Mouse (Mus musculus) megakaryocyte, adult 5-6 weeks (primary cell): ENCODE results near the gene Rusc2. TPM values are rescaled to one million over a fixed set of nuclear protein-coding genes. Genes with fewer than 3 reads are reported as not detected.

ENCODE experiments used
- ATAC-seq: 2 replicates; pipeline ENCODE4 v1.8.0; 2016; ENCODE audit warnings: mild to moderate bottlenecking, inconsistent platforms; ENCODE audit not compliant: poor library complexity, severe bottlenecking
- total RNA-seq, 2 experiments: library from RNA; stranded (forward) in 1 of 2; stranded (reverse) in 1 of 2; fragments of 153-499, 151-499 nt in 1 of 2; fragments of 221-1000, 200-1000 nt in 1 of 2; gene quantifications; 2 replicates each; pipeline versions ENCODE4 v1.2.3 to v1.2.4; 2015 to 2017

The Rusc2 gene
- total RNA-seq, 2 experiments from 2014 or later, result 2.3 to 3.0 TPM

DNA sequence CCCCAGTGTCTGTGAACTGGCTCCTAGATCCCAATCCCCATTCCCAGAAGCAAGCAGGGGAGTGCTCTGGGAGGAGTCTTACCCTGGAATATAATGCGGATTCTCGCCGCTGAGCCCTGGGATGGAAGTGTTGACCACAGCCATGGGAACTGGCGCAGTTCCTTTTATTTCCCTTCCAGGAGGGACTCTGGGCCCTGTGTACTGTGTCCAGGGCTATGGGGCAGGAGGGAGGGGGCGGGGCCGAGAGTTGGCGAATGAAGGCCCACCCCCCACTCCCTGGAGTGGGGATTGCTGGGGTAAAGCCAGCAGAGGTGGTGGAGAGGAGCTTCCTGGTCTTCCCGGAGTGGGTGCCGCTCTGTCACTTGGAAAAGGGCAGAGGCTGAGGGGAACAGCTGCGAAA lies 47.2 kb downstream of the Rusc2 start, which contains the start of gene Fam166b:
TSS of gene Fam166b (minus strand) at position 189 of the 400 bp plus-strand sequence.
- ATAC-seq, result no peak

- peak; percentile 77 for ATAC-seq
Observed at GRCm38 (mm10) chr4:43431690-43432089, 49.9 kb downstream of the Rusc2 start.

DNA sequence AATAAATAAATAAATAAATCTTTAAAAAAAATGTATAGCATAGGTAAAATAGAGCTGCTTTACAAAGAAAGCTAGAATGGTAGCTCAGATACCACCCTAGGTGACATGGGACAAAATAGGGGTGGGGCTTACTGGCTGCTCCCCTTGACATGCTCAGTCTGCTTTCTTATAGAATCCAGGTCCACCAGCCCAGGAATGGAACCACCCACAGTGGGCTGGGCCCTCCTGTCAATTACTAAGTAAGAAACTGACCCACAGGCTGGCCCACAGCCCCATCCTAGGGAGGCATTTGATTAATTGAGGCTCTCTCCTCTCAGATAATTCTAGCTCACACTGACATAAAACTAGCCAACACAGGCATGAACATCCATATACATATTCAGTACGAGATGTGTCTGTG lies 51.1 kb downstream of the Rusc2 start:
- ATAC-seq, result no peak

DNA sequence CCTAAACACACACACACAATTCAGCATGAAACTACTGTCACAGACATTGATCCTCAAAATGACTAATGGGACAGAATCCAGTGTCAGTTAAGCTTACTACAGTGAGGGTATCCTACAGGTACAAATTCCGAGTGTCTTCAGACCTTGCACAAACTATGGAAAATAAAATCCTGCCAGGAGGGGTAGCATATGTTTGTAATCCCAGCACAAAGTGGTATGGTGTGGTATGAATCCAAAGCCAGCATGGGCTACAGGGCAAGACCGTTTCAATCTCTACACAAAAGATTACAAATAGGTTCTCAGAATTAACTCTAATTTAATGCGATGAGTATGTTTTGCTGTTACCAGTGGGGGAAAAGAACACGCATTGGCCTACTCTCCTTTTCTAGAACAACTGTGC lies 59.9 kb downstream of the Rusc2 start, which contains the start of gene Tesk1:
TSS of gene Tesk1 (plus strand) at position 301 of the 400 bp plus-strand sequence.
- no peak for ATAC-seq

GRCm38 (mm10) chr4:43442044-43442443 lies 60.3 kb downstream of the Rusc2 start:
- peak; percentile 97 for ATAC-seq

DNA sequence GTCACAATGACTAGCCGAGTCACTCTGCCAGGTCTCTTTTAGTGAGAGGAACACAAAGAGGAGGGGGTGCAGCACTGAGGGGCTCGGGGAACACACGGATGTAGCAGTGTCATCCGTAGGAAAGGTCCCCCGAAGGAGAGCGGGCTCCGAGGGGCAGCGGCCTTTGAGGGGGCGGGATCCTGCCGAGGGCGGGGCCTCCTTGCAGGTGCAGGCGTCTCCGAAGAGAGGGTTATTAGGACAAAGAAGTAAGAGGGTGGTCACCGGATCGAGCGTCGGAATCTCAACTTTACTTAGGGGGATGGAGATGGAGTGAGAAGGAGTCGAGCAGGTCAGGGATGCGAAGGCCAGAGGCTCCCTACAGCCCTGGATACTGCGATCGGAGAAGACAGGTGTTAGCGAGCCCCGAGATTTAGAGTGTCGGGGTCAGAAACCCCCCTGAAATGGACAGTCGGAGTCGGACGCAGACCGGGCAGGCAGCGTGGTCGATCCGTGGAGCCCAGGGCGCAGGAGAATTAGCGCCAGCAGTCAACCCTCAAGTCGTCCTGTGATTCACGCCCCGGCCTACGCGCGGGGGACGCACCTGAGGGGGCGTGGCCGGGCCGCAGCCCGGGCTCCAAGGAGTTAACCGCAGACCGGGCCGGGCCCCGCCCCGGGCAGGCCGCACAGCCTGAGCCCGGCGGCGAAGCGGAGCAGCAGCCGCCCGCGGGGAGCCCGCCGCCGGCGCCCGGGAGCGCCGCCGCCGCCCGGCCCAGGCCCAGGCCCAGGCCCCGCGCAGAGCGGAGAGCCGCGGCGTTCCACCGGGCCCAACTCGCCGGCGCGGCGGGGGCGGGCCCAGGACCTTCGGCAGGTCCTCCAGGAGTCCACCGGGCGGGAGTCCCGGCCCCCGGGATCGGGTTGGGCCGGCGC lies 60.9 kb downstream of the Rusc2 start:
- ATAC-seq, result peak; percentile 48

DNA sequence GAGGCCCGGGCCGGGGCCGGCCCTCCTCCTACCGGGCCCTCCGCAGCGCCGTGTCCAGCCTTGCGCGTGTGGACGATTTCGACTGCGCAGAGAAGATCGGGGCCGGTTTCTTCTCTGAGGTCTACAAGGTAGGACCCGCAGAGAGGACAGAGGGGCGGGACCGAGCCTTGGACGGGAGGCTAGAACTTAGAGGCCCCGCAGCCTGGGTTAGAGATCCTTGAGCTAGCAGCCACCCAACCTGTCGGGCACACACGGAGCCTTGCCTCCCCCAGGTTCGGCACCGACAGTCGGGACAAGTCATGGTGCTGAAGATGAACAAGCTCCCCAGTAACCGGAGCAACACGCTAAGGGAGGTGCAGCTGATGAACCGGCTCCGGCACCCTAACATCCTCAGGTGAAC lies 61.7 kb downstream of the Rusc2 start:
- no peak for ATAC-seq

DNA sequence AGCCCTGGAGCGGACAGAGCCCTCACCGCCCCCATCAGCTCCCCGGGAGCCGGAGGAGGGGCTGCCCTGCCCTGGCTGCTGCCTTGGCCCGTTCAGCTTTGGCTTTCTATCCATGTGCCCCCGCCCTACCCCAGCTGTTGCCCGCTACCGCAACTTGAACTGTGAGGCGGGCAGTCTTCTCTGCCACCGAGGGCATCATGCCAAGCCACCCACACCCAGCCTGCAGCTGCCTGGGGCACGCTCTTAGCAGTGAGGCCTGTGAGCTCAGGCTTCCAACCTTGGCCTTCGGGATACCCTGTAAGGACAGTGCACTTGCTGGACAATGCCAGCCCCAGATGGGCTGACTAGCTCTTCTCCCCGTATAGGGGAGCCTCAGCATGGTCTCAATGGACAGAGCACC lies 65.5 kb downstream of the Rusc2 start:
- ATAC-seq, result no peak

GRCm38 (mm10) chr4:43448554-43448953 lies 66.8 kb downstream of the Rusc2 start:
- no peak for ATAC-seq

DNA sequence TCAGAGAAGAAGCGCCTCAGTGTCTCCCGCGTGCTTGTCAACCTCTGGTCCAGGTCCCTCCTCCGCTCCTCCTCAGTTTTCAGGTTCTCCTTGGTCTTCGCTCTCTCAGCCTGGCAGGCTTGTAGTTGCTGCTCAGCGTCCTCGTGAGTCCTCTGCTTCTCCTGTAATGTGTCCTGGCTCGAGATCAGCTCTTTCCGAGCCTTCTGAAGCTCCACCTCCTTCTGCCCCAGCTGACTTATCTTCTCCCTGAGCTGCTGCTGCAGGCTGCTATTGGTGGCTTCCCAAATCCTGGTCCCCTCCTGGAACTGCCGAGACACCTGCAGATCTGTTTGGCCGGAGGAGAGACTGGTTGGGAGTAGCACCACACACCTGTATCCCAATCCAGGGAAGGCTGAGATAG lies 70.5 kb downstream of the Rusc2 start:
- ATAC-seq, result no peak

DNA sequence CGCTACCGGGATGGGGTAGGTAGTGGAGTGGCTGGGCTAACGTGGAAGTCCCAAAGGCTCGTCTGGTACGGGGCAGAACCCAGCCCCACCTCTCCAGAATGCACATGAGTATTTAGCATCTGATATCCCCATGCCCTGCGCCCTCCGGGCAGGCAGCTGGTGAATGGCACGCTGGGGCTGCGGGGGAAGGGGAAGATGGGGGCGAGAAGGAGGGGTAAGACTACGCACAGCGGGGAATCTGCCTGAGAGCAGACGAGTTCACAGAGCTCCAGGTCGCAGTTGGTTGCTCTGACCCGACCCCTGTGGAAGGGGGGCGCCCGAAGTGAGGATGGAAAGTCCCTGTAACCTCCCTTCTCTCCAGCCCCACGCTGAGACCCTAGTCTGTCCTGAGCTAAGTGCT lies 71.6 kb downstream of the Rusc2 start:
- no peak for ATAC-seq

DNA sequence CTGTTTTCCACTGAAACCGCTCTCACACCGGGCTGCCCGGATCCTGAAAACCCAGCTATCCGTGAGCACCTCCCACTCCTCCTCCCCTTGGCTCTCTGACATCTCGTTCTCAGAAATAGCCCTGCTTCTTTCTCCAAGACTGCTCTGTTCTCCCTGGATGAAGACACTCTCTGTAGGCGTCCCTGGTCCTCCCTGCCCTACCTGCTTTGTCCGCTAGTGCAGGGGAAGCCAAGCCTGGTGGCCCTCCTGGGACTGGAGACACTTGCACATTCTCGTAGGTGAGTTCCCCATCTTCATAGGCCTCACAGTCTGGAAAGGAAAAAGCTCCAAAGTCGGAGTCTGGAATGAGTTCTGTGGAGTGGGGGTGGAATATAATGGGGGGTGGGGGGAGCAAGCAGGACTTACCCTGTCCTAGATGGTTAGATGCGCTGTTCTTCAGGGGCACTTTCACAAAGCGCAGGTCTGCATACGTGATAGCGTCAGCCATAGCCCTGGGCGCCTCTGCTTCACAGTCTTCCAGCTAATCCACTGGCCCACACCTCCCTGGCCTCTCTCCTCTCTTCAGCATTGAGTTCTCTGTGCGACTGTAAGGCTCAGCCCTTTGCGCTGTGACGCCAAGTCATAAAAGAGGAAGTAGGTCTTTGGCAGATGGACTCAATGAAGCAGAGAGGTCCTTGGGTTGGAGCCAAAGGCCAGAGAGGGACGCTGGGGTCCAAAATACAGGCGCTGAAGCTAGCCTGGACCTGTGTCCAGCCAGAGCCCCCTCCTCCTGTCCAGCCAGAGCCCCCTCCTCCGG lies 72.5 kb downstream of the Rusc2 start, which contains the start of gene Cd72:
TSS of gene Cd72 (minus strand) at position 588 of the 796 bp plus-strand sequence.
- peak; percentile 82 for ATAC-seq

GRCm38 (mm10) chr4:43456470-43456869 lies 74.7 kb downstream of the Rusc2 start:
- ATAC-seq, result peak; percentile 57

DNA sequence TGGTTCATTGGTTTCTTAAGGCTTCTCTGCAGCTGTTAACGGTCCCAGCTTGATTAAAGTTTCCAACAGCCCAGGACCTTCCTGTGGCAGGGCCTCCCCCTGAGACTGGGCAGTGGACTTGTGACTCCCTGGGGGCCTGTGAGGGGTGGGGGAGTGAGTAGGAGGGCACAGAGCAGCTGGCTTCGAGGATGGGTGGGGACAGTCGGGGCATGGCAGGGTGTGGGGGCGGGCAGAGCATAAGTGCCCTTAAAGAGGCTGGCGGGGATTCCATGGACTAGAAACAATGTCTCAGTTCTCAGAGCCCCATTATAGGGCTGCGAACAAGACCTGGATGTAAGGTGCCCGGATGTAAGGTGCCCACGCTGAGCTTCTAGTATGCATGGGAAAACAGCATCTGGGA lies 75.3 kb downstream of the Rusc2 start:
- no peak for ATAC-seq

GRCm38 (mm10) chr4:43463102-43463501 lies 81.3 kb downstream of the Rusc2 start:
- ATAC-seq, result no peak

DNA sequence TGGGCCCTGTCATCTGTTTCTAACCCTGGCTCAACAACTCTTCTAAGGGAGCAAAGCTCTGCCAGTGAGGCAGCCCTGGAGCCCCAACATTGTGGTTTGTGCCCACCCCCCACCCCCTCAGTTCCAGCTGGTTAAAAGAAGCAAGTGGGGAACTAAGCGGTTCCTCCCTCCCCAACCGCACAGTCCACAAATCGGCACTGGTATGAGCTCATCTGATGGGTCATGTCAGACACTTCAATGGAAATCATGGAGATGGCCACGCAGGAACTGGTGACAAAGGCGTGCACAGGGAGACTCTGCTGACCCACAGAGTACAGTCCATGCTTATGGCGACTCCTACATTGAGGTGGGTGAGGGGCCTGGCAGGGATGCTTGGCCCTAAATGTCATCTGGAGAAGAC lies 84.2 kb downstream of the Rusc2 start:
- no peak for ATAC-seq

DNA sequence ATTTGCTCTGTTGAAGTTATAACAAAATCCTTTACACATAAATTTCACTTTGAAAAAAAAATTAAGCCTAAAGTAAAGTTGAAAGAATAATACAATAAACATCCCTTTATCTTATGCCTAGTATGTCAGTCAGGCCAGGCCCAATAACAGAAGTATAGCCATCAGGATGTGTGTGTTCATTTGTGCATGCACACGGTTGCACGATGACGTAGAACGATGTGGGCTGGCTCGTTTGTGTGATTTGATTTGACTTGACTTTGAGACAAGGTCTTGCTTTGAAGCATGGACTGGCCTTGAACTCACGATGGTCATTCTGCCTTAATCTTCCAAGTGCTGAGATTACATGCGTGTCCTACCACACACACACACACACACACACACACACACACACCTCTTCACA lies 85.1 kb downstream of the Rusc2 start:
- ATAC-seq, result no peak

GRCm38 (mm10) chr4:43470301-43470700 lies 88.5 kb downstream of the Rusc2 start:
- ATAC-seq, result peak; percentile 57

DNA sequence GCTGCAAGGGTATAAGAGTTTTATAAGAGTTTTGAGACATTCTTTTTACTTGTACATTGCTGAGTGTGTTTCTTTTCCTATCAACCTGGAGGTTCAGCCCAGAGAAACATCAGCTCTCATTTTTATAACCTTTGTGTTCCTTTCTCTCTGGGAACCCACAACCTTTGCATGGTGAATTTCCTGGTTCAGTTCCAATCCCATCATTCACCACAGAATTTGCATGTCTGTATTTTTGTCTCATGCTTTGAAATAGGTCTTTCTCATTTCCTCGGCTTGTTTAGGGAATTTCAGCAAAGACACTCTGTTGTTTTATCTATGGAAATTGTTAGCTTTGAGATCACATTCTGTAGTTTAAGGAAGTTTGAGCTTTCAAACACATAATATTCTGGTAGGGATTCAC lies 91.9 kb downstream of the Rusc2 start:
- ATAC-seq, result no peak

- 0 out of 2 replicates have a peak, but pooled peaks have one; percentile 9 for ATAC-seq
Observed at GRCm38 (mm10) chr4:43476604-43477003, 94.8 kb downstream of the Rusc2 start.
